Comparison of ENCODE assay signal across 14 mouse cellular contexts in the genomic region with DNA sequence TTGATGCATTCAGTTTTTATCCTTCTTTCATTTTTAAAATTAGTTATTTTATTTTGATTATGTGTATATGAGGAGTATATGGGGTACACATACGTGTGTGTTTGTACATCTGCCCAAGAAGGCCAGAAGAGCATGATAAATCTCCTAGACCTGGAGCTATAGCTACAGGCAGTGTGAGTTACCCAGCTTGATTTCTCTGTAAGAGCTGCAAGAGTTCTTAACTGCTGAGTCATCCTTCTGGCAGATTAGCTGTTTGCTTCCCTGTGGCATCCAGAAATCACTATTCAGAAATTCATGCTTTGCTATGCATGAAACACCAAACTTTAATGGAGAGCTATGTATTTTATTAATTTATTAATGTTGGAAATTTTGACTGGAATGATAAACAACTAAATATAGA.
"Had no signal": no experiment of that assay in that cellular context is flagged by ENCODE, and none has a peak within 500 bp of the region (broad histone marks: within the 10 kb centered on the region; RNA-seq: fewer than 3 reads in every experiment).

No protein-coding gene starts in this region.

- H3K4me2 ChIP-seq: kidney, embryonic 15.5 days; limb, embryonic 13.5 days; neural tube, embryonic 12.5 days had no signal

- H3K9me3 ChIP-seq: kidney, embryonic 15.5 days; limb, embryonic 13.5 days; midbrain, embryonic 10.5 days; neural tube, embryonic 12.5 days had no signal

- ATAC-seq: lung, postnatal 0 days had no signal

- H3K27ac ChIP-seq: kidney, embryonic 15.5 days; limb, embryonic 13.5 days; liver, embryonic 14.5 days; midbrain, embryonic 10.5 days; neural tube, embryonic 12.5 days; stomach, postnatal 0 days had no signal

- H3K4me1 ChIP-seq: kidney, embryonic 15.5 days; limb, embryonic 13.5 days; midbrain, embryonic 10.5 days; neural tube, embryonic 12.5 days had no signal

- DNase-seq: kidney, adult 18-20 months; kidney, postnatal 14 days; left cerebral cortex, postnatal 4 days; lung, adult 18-20 months; lung, postnatal 4 days; thymus, postnatal 4 days had no signal

- H3K4me3 ChIP-seq: kidney, embryonic 15.5 days; limb, embryonic 13.5 days; midbrain, embryonic 10.5 days; myocyte; neural tube, embryonic 12.5 days had no signal

- H3K9ac ChIP-seq: kidney, embryonic 15.5 days; limb, embryonic 13.5 days; liver, embryonic 14.5 days; neural tube, embryonic 12.5 days had no signal

- H3K36me3 ChIP-seq: kidney, embryonic 15.5 days; limb, embryonic 13.5 days; midbrain, embryonic 10.5 days; neural tube, embryonic 12.5 days had no signal

- H3K27me3 ChIP-seq: kidney, embryonic 15.5 days; limb, embryonic 13.5 days; neural tube, embryonic 12.5 days had no signal
